Mouse (Mus musculus) thymus, postnatal 4 days (tissue): ENCODE results near the gene Timm9.
"Not testable (repeated sequence)": the region's sequence is repeated elsewhere in the genome, so short reads cannot be mapped to it uniquely, and the experiment has no call there.

Source experiments
- DNase-seq: peaks from one replicate; pipeline ENCODE4 v3.0.0; 2021

Gene Timm9

DNA sequence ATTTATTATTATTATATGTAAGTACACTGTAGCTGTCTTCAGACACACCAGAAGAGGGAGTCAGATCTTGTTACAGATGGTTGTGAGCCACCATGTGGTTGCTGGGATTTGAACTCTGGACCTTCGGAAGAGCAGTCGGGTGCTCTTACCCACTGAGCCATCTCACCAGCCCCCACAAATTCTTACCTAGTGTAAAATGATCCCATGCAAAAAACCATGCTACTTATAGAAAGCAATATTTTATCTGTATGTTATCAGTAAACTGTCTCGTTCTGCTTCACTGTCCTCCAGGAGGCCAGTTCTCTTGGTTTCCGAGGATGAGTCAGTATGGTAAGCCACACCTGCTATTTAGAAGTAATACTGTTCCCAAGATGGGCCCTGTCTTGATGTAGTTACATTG, 32.2 kb downstream of the Timm9 start:
- not testable (repeated sequence) for DNase-seq

- no peak for DNase-seq
These were observed 50.2 kb downstream of the Timm9 start for GRCm38 (mm10) chr12:71086331-71086730.
